Mouse (Mus musculus): Measurements from ENCODE around the gene Adamtsl1.

- TF ChIP-seq ZNF384 (IDR thresholded peaks at IDR 0.05; ENCODE audit: low read depth, low read length) (no peak), HCFC1 (IDR thresholded peaks at IDR 0.05; ENCODE audit: borderline replicate concordance, insufficient read depth, low read length) (no peak), MAFK (IDR thresholded peaks at IDR 0.05; ENCODE audit: insufficient read depth, low read depth, low read length) (no peak), CHD2 (IDR thresholded peaks at IDR 0.05; ENCODE audit: low read depth, low read length) (no peak)
Measured at GRCm38 (mm10) chr4:86301469-86301868, 787.5 kb downstream of the Adamtsl1 start.

Data from ES-E14 (cell line).